Mouse (Mus musculus): Measurements from ENCODE around the gene Clk4.

DNA sequence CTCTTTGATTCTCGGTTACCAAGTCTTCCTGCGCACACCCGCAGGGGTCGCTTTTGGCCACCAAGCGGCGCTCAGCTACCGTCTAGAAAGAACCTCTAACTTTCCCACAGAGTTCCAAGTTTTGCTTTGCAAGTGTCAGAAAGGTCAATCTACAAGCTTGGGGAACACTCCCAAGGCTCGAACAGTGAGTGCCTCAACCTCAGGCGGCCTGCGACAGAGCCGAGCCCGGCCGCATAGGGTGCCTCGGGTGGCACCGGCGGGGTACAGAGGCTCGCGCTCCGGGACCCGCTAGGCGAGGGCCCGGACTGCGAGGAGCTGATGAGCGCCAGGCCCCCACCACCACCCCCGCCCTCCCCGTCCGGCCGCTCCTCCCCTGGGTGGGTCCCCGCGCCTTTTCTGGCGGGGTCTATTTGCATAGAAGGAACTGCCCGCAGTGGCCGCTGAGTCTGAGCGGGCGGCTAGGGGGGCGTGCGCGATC is 28.1 kb downstream of the Clk4 start, which contains the start of gene Col23a1:
- TF ChIP-seq CTCF (IDR thresholded peaks at IDR 0.05; ENCODE audit: low read depth, low read length) (peak; percentile 90), POLR2A (IDR thresholded peaks at IDR 0.05; ENCODE audit: extremely low read depth, insufficient read depth, low read length) (no peak)

All from liver, adult 2 months (tissue).